Mouse (Mus musculus) kidney, postnatal 0 days (tissue): ENCODE data around the gene Marveld1. TPM values are rescaled to one million over a fixed set of nuclear protein-coding genes. Genes with fewer than 3 reads are reported as not detected.

Source experiments
- ATAC-seq: fragments of 200-750 bp; cut with Nextera tagmentation; replicated peaks from 2 replicates; pipeline ENCODE4 v1.8.0; 2017; ENCODE audit warnings: low read depth, moderate number of reproducible peaks, moderate TSS enrichment, moderate library complexity; ENCODE audit not compliant: low FRiP score
- DNase-seq: peaks from one replicate; pipeline ENCODE4 v3.0.0-alpha.2; 2016; ENCODE audit warnings: low spot score
- H3K27ac ChIP-seq: fragments of 300-500 bp; sonication (generic); 2 replicates; pipeline ENCODE4 v1.5.1; 2014; ENCODE audit warnings: mild to moderate bottlenecking
- H3K27me3 ChIP-seq: fragments of 300-500 bp; sonication (generic); 2 replicates; pipeline ENCODE4 v1.6.1; 2014; ENCODE audit warnings: low read length, mixed read lengths; ENCODE audit not compliant: insufficient read depth
- H3K36me3 ChIP-seq: fragments of 300-500 bp; sonication (generic); 2 replicates; pipeline ENCODE4 v1.6.1; 2014; ENCODE audit warnings: low read length, mixed read lengths; ENCODE audit not compliant: insufficient read depth
- H3K4me1 ChIP-seq: fragments of 300-500 bp; sonication (generic); replicated peaks from 2 replicates; pipeline ENCODE4 v1.6.1; 2014; ENCODE audit warnings: antibody characterized with exemption, low read length, mixed read lengths; ENCODE audit not compliant: insufficient read depth
- H3K4me2 ChIP-seq: fragments of 300-500 bp; sonication (generic); 2 replicates; pipeline ENCODE4 v1.6.1; 2014; ENCODE audit warnings: mild to moderate bottlenecking, low read length, moderate library complexity, mixed read lengths
- H3K4me3 ChIP-seq: fragments of 300-500 bp; sonication (generic); replicated peaks from 2 replicates; pipeline ENCODE4 v1.5.1; 2014; ENCODE audit warnings: low read depth, low read length
- H3K9ac ChIP-seq: fragments of 300-500 bp; sonication (generic); 2 replicates; pipeline ENCODE4 v1.6.1; 2014; ENCODE audit warnings: low read depth, low read length
- H3K9me3 ChIP-seq: fragments of 300-500 bp; sonication (generic); replicated peaks from 2 replicates; pipeline ENCODE4 v1.6.1; 2016; ENCODE audit warnings: low read length, inconsistent platforms, mixed read lengths
- CTCF ChIP-seq: IDR thresholded peaks from 2 replicates; pipeline ENCODE4 v1.5.1; 2016; ENCODE audit warnings: antibody characterized with exemption, low read depth, mild to moderate bottlenecking, moderate library complexity
- WGBS: fragments of 180-500 bp; shearing (Covaris S2); extraction: QIAGEN DNeasy Blood & Tissue Kit; methylation state at CpG from one replicate; pipeline ENCODE4 v1.1.7; 2014; 5-methylcytosine and 5-hydroxymethylcytosine counted together
- polyA plus RNA-seq: library from polyadenylated mRNA; unstranded; fragments of >200 nt; fragmentation: Nextera tagmentation; extraction: Ambion mirVana; gene quantifications from 2 replicates; pipeline ENCODE4 v1.2.1, GENCODE M21; 2015

Gene Marveld1
- polyA plus RNA-seq, 1 experiment from 2014 or later: 18.9 TPM

GRCm38 (mm10) chr19:42151990-42152389, 4.8 kb downstream of the Marveld1 start:
- Histone ChIP-seq H3K9ac (no peak overlapping the region), H3K27ac (no peak overlapping the region), H3K36me3 (0 out of 2 replicates have a peak, but pooled peaks cover 6% of the 10 kb centered on the region), H3K4me1 (peaks cover 7% of the 10 kb centered on the region), H3K9me3 (no peaks in the 10 kb centered on the region), H3K4me2 (no peak overlapping the region), H3K27me3 (no peaks in the 10 kb centered on the region), H3K4me3 (no peak overlapping the region)
- TF ChIP-seq CTCF: peak; percentile 95
- ATAC-seq (no peak; the same call in 1 of the 2 replicates), DNase-seq (peak; percentile 91)
- WGBS: 4% methylated on average over 6 of the region's 6 CpGs

GRCm38 (mm10) chr19:42157493-42158237, 10.5 kb downstream of the Marveld1 start:
- TF ChIP-seq CTCF: no peak
- Histone ChIP-seq H3K9ac (no peak overlapping the region), H3K4me3 (no peak overlapping the region), H3K27ac (peak overlapping the region; percentile 42; the same call in 1 of the 2 replicates), H3K4me1 (0 out of 2 replicates have a peak, but pooled peaks cover 3% of the 10 kb centered on the region), H3K4me2 (no peak overlapping the region), H3K27me3 (no peaks in the 10 kb centered on the region), H3K9me3 (no peaks in the 10 kb centered on the region), H3K36me3 (no peaks in the 10 kb centered on the region)
- DNase-seq (no peak), ATAC-seq (no peak)
- WGBS: 53% methylated on average over 12 of the region's 12 CpGs

- Histone ChIP-seq H3K4me2 (no peak overlapping the region), H3K9ac (no peak overlapping the region), H3K9me3 (no peaks in the 10 kb centered on the region), H3K4me1 (0 out of 2 replicates have a peak, but pooled peaks cover 3% of the 10 kb centered on the region), H3K27me3 (no peaks in the 10 kb centered on the region), H3K4me3 (no peak overlapping the region), H3K36me3 (no peaks in the 10 kb centered on the region), H3K27ac (no peak overlapping the region)
- no peak for ATAC-seq
- no peak for DNase-seq
- peak; percentile 35 for TF ChIP-seq CTCF
- 33% methylated on average over 13 of the region's 13 CpGs for WGBS
These were observed 11.2 kb downstream of the Marveld1 start for GRCm38 (mm10) chr19:42158246-42159017.

GRCm38 (mm10) chr19:42163764-42164163, 16.6 kb downstream of the Marveld1 start, which contains the start of gene Zfyve27:
Gene Zfyve27, plus strand, starts transcription at chr19:42163951.
- ATAC-seq (no peak; the same call in 1 of the 2 replicates), DNase-seq (no peak)
- Histone ChIP-seq H3K36me3 (no peaks in the 10 kb centered on the region), H3K4me1 (peaks cover 5% of the 10 kb centered on the region; the same call in 1 of the 2 replicates), H3K9ac (no peak within 1 kb of the TSS), H3K9me3 (no peaks in the 10 kb centered on the region), H3K4me3 (no peak within 1 kb of the TSS), H3K27me3 (no peaks in the 10 kb centered on the region), H3K4me2 (peak within 1 kb of the TSS; percentile 22; the same call in 1 of the 2 replicates), H3K27ac (no peak within 1 kb of the TSS)
- TF ChIP-seq CTCF: no peak
- 28% methylated on average over 5 of the region's 5 CpGs for WGBS

DNA sequence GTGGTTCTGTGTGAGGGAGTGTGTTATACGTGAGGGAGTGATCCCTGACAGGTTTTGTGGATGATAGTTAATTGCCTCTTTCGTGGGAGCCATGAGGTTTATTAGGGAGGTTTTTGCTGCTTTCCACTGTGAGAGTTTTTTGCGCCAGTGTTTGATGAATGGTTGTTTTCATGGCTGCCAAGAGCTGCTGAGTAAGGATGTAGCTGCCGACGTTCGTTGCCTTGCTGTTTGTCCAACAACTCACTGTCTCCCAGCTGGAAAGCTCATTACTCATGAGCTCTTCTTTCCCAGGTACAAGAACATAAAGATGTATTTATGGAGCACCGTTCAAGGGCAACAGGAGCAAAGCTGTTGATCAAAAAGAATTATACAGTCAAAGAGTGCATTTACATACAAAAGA, 17.0 kb downstream of the Marveld1 start:
- ATAC-seq: no peak
- H3K4me1 ChIP-seq: peaks cover 5% of the 10 kb centered on the region; the same call in 1 of the 2 replicates
- no peak for TF ChIP-seq CTCF
- 14% methylated on average over 7 of the region's 7 CpGs for WGBS
- no peaks in the 10 kb centered on the region for H3K27me3 ChIP-seq
- peak; percentile 21 for DNase-seq
- H3K36me3 ChIP-seq: no peaks in the 10 kb centered on the region
- no peak overlapping the region for H3K27ac ChIP-seq
- no peak overlapping the region for H3K9ac ChIP-seq
- peak overlapping the region; percentile 22; the same call in 1 of the 2 replicates for H3K4me2 ChIP-seq
- no peaks in the 10 kb centered on the region for H3K9me3 ChIP-seq
- no peak overlapping the region for H3K4me3 ChIP-seq

DNA sequence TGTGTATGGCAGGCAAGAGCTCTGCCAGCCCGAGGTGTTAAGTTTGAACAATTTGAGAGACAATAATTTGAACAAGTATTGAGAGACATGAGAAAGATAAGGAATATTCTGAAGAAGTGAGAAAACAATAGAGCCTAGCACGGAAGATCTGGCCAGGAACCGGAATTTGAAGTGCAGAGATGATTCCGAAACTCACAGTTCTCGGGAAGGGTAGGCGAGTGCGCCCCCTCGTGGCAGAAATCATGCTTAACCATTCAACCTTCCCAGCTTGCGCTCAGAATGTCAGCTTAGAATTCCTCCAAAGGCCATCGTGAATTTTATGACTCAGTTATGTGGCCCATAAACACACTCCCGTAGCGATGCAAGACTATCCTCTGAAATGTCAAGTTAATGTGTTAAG, 18.9 kb downstream of the Marveld1 start:
- Histone ChIP-seq H3K4me2 (peak overlapping the region; percentile 50), H3K4me1 (peaks cover 7% of the 10 kb centered on the region), H3K27me3 (no peaks in the 10 kb centered on the region), H3K36me3 (no peaks in the 10 kb centered on the region), H3K9me3 (no peaks in the 10 kb centered on the region), H3K4me3 (no peak overlapping the region), H3K9ac (no peak overlapping the region), H3K27ac (no peak overlapping the region)
- ATAC-seq (no peak), DNase-seq (peak; percentile 91)
- WGBS: 3% methylated on average over 12 of the region's 12 CpGs
- TF ChIP-seq CTCF: peak; percentile 99
